Comparison of ENCODE assay signal across 13 mouse cellular contexts in genomic region chr3:115933293-115934186, GRCm38 (mm10). TPM values are rescaled to one million over a fixed set of nuclear protein-coding genes. Genes with fewer than 3 reads are reported as not detected.
DNase-seq lines count a peak whose midpoint lies in the region; ATAC-seq and TF ChIP-seq lines count a peak whose summit lies in the region.
"Had no signal": no experiment of that assay in that cellular context is flagged by ENCODE, and none has a peak within 500 bp of the region (broad histone marks: within the 10 kb centered on the region; RNA-seq: fewer than 3 reads in every experiment).

No protein-coding gene starts in this region.

- no peaks in the 10 kb centered on the region for H3K4me1 ChIP-seq in intestine, postnatal 0 days (replicated peaks; ENCODE audit: control insufficient read depth, insufficient read depth, low read length)
- H3K4me1 ChIP-seq: limb, embryonic 12.5 days had no signal

- intact Hi-C loops in left cerebral cortex, postnatal 25 days (cut with DNase I) = no loop called here

- TF ChIP-seq CTCF in intestine, postnatal 0 days (IDR thresholded peaks at IDR 0.05; ENCODE audit: low read depth) = no peak

- 90% methylated on average over 18 of the region's 18 CpGs for WGBS in intestine, postnatal 0 days

- peak; percentile 48 for DNase-seq in layer of hippocampus, adult 11-12 months (ENCODE audit: low spot score)
- no peak for DNase-seq in layer of hippocampus, postnatal 10 days (ENCODE audit: low spot score in 2 of 2)
- DNase-seq in brain, adult 2 months (ENCODE audit: low read depth, low spot score) = peak; percentile 83
- DNase-seq in left cerebral cortex, postnatal 25 days (ENCODE audit: low spot score in 2 of 2) = peak; percentile 51 to 91
- DNase-seq in thymus, postnatal 0 days (ENCODE audit: low spot score) = peak; percentile 20
- DNase-seq in adrenal gland, postnatal 36 days = no peak
- no peak for DNase-seq in gastrocnemius, postnatal 4 days (ENCODE audit: low spot score in 2 of 2)
- DNase-seq: gastrocnemius, adult 2 months; heart, postnatal 10 days; kidney, adult 9 months; lung, embryonic 14.5 days had no signal

- H3K4me2 ChIP-seq in intestine, postnatal 0 days (replicated peaks; ENCODE audit: low read depth) = no peak overlapping the region
- H3K4me2 ChIP-seq: limb, embryonic 12.5 days; lung, embryonic 14.5 days had no signal

- no peak overlapping the region for H3K4me3 ChIP-seq in intestine, postnatal 0 days (ENCODE audit: low read depth, low read length)
- H3K4me3 ChIP-seq: gastrocnemius, adult 2 months; limb, embryonic 12.5 days had no signal

- H3K9me3 ChIP-seq in intestine, postnatal 0 days (ENCODE audit: control insufficient read depth) = no peaks in the 10 kb centered on the region
- H3K9me3 ChIP-seq: limb, embryonic 12.5 days had no signal

- H3K36me3 ChIP-seq in intestine, postnatal 0 days (ENCODE audit: control insufficient read depth, insufficient read depth) = peaks cover 8% of the 10 kb centered on the region

- H3K9ac ChIP-seq in intestine, postnatal 0 days (ENCODE audit: low read depth, low read length) = no peak overlapping the region
- H3K9ac ChIP-seq: limb, embryonic 12.5 days; lung, embryonic 14.5 days had no signal

- no peak overlapping the region for H3K27ac ChIP-seq in intestine, postnatal 0 days (ENCODE audit: low read depth, low read length)
- H3K27ac ChIP-seq: gastrocnemius, adult 2 months; limb, embryonic 12.5 days had no signal

- no peak for ATAC-seq in intestine, postnatal 0 days

- H3K27me3 ChIP-seq in intestine, postnatal 0 days (replicated peaks; ENCODE audit: control insufficient read depth, insufficient read depth, low read length) = no peaks in the 10 kb centered on the region
- H3K27me3 ChIP-seq: limb, embryonic 12.5 days had no signal

RNA-seq across cellular contexts. Expression of gene Dph5, which starts 45.9 kb away (rescaled TPM):
- 10 to 100 TPM; 12.3 to 13.5 TPM for total RNA-seq in layer of hippocampus, postnatal 10 days (2021)
- 10 to 100 TPM; 12.7 to 13.8 TPM for total RNA-seq in left cerebral cortex, postnatal 25 days (2021)
- 42.9 and 47.3 TPM in 2 replicates for polyA plus RNA-seq in thymus, postnatal 0 days (2015; fragmentation: Nextera tagmentation; extraction: Ambion mirVana)
- total RNA-seq in adrenal gland, postnatal 36 days (2021) = 10 to 100 TPM; 19.5 to 20.8 TPM
- 10 to 100 TPM in 1 of 2 experiments, 1 to 10 TPM in 1; 8.3 to 11.3 TPM for total RNA-seq in gastrocnemius, postnatal 4 days (2021)
- 14.0 and 14.8 TPM in 2 replicates for polyA plus RNA-seq in intestine, postnatal 0 days (2015; fragmentation: Nextera tagmentation; extraction: Ambion mirVana)

Comparison
In these comparisons a context has a peak if more than half of its experiments do, and no peak if none do; other contexts are left out.
1. DNase-seq: peak in layer of hippocampus, adult 11-12 months (single experiment), brain, adult 2 months (single experiment), left cerebral cortex, postnatal 25 days (2 of 2) and thymus, postnatal 0 days (single experiment); none in layer of hippocampus, postnatal 10 days (0 of 2), adrenal gland, postnatal 36 days (0 of 2) and gastrocnemius, postnatal 4 days (0 of 2).